Mouse (Mus musculus) left cerebral cortex, postnatal 25 days (tissue): Measurements from ENCODE around the gene Lamp1. TPM values are rescaled to one million over a fixed set of nuclear protein-coding genes. Genes with fewer than 3 reads are reported as not detected.
A peak's percentile ranks its signal among the peaks of the same experiment; 100 is the strongest.
"Not testable (repeated sequence)": the region's sequence is repeated elsewhere in the genome, so short reads cannot be mapped to it uniquely, and the experiment has no call there.

Source experiments
- DNase-seq, 2 experiments: peaks; one replicate each; pipeline ENCODE4 v3.0.0; 2022; ENCODE audit warnings: low spot score in 2 of 2, mixed read lengths in 1 of 2
- intact Hi-C: fragments of 180-260 bp; cut with DNase I; formaldehyde crosslinking; loops from one replicate; pipeline ENCODE4 v1.15.1; 2025
- total RNA-seq, 2 experiments: library from RNA; stranded (reverse); gene quantifications; 2 replicates each; pipeline ENCODE4 v1.2.3; 2021

Gene Lamp1
- total RNA-seq: 100 to 1,000 TPM; 285 to 291 TPM

DNA sequence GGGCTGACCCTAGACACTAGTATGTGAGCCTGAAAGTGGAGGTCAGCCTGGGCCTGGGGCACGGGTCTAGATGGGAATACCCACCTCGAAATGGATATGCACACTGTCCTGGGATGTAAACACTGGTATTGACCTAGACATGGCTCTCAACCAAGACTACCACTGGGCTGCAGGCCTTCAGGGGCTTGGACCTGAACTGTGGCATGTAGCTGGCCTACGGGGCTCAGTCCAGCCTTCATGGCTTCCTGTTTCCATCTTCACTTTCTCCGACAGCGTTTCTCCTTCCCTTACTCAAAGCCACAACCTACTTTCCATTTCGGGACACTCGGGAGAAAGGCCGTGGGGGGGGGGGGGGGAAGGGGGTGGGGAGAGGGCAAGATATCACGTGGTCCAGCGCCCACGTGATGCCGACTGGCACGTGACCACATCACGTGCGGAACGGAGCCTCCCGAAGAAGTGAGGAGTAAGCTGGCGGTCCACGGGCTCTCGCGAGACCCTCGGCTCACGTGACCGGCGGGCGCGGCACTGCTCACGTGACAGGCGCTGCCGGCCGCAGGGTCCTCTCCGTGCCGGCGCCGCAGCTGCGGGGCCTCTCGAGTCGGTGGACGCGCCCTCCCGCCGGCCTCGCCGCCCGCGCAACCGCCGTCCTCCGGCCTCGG, at the start of gene Lamp1:
TSS of gene Lamp1 (plus strand) at position 444 of the 659 bp plus-strand sequence.
- peak; percentile 99 to 100 for DNase-seq
- intact Hi-C loops: no loop called here

DNA sequence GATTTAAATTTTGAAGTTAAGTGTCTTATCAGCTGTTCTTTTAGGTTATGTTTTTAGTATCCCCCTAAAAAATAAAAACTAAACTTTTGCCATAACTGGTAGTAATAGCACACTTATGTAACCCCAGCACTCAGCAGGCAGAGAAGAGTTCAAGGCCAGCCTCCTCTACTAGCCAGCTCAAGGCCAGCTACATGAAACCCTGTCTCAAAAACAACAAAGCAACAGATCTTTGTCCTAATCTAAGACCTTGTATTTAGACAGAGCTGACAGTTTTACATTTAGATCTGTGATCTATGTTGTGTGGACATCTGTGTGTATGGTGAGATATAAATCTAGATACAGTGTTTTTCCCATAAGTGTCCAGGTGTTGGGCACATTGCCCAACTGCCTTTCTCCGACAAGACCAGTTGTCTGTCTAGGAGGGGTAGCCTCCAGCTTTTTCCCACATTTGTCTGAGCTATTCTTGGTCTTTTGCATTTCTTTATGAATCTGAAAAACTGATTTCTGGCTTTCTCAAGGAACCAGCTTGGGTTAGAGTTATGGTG, 49.5 kb upstream of the Lamp1 start:
- DNase-seq: no peak
- intact Hi-C loops: loop anchor here (5.0 to 10.0 kb wide), 2 partner anchors 103 to 215 kb away; no protein-coding TSS in a partner anchor

DNA sequence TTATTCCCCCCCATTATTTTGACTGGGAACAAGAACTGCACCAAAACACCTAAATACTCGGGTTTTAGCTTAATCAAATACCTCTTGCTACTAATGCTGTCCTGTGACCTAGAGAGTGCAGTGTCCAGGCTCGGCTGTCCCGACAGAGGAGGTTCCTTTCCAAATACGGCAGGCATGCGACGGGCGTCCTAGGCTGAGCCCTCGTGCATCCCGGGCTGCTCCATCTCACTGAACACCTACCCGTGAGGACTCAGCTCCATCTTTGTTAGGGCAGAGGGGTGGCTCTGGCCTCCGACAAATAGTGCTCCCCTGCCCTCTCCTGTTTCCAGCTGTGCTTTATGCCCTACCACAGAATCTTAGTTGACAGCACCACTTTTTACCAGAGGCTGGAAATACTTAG, 47.0 kb upstream of the Lamp1 start:
- no peak for DNase-seq
- intact Hi-C loops: no loop called here

DNA sequence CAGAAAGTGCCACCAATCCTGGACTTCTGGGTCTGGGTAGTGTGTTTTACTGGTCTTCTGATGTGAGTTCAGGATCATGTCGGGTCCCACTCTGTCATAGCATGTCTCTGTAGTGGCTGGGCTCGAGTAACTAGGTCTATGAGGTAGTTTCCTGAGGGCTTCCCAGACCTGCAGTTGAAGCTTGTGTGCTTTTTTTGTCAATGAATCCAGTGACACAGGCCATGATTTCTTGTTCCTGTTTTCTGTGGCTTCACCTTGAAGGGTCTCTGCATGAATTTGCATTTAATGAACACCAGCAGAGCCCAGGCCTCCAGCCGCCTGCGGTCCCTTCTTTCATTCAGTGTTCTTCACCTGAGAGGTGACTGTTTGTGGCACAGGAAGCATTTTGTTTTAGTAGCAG, 45.7 kb upstream of the Lamp1 start:
- DNase-seq: no peak
- intact Hi-C loops: no loop called here

DNA sequence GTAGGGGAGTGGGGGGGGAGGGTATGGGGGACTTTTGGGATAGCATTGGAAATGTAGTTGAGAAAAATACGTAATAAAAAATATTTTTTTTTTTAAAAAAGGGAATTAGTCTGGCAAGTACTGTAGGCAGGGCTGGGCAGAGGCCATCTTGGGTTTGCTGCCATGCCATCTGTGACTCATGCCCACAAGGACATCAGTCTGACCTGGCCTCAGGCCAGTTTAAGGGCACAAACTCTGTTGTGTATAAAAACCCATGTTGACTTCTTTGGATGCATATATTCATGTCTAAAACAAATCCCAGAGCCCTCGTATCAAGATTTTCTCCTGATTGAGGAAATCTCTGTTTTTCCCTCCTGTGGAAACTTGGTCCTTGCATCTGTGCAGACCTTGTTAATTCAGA, 41.9 kb upstream of the Lamp1 start:
- DNase-seq: no peak
- intact Hi-C loops: no loop called here

DNA sequence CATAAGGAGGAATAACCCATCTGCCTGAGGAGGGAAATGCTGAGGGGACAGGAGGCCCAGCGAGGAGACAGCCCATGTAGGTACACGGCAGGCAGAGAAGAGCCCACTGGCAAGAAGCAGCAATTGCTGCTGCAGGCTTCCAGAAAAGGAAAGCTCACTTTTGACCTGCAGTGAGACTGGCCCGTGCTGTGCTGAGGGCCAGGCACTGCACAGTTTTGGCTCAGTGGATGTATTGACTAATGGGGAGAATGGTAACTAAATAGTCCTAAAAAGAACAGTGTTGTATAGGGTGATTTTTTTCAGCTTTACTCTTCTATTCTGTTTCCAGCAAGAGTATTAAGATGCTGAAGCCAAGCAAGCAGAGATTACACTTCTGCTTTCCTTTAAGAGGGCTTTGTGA, 40.4 kb upstream of the Lamp1 start:
- no peak for DNase-seq
- intact Hi-C loops: no loop called here

DNA sequence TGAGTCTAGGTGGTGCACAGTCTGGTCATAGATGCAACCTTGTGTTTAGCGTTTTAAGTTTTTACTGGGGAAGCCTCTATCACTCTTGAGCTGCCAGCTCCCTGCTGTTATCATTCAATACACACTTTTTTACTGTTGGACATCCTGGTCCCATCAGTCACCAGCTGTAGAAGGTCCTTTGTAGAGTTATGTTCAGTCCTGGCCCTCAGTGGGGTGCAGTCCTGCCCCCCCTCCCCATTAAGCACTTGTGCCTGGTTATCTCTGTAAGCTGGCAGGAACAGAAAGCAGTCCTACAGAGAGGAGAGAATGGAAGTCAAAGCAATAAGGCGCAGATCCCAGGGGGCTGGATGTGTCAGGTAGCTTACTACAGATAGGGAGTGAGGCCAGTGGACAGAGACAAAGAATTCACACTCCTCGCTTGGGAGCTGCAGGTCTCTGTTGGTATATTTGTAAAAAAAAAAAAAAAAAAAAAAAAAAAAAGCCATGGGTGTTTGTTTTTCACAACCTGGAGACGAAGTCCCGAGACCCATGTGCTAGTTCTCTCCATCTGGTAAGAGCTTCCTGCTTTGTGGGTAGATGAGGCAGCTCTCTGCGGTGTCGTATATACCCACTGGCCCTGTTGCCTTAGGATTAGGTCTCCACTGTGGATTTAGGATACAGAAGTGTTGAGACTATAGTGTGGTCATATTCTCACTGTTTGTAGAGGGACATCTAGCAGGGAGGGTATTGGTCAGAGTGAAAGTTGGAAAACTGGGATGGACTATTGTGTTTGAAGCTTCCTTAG, 37.9 kb upstream of the Lamp1 start:
- intact Hi-C loops: no loop called here

DNA sequence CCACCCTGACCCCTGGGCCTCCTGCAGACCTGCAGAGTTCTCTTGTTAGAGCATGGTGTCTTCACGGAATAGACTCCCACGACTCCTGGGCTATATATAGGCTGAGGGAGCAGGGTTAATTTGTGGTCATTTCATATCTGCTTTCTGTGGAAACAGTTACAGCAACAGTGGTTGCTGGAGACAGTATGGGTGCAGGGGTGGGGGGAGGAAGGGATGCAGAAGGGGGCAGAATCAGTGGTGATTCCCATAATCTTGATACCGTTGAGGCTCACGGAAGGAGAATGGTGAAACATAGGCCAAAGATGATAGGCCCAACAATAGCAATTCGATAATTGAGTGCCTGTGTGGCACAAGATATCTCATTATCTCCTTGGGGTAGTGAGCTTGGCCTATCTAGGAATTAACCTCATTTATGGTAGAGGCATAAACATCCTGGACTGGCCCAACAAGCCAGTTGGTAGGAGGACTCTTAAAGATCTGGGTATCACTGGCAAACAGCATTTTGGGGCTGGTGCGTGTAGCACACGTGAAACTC, 36.0 kb upstream of the Lamp1 start:
- intact Hi-C loops: no loop called here
- no peak for DNase-seq

More for the DNA sequence above, 37.9 kb upstream of the Lamp1 start:
- DNase-seq: no peak

DNA sequence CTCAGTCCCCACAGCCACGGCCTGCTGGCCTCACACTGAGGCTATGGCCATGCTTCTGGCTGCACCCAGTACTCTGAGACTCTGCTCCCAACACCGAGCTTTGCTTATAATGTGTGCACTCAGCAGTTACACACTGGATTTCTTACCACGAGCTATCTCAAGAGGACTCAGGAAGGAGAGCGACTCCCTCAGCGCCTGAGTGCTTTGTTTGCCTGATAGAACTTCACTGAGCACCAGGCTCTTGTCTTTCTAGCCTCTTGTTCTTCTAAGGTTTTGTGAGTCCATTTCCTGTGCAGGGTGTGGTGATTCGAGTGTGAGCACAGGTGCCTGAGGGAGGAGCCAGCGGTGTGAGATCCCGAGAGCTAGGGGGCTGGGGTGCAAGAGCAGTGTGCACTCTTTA, 34.1 kb upstream of the Lamp1 start:
- DNase-seq: no peak
- intact Hi-C loops: no loop called here

DNA sequence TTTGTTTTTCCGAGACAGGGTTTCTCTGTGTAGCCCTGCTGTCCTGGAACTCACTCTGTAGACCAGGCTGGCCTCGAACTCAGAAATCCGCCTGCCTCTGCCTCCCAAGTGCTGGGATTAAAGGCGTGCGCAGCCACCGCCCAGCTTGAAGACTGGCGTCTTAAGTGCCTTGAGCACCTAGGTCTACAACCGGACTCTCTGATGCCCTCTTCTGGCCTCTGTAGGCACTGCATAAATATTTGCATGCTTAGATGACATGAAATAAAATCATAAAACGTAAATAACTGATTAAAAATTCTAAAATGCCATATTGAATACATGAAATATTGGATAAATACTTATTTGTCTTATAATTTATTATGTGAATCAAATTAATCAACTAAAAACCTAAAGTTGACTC, 26.7 kb upstream of the Lamp1 start:
- peak; percentile 41 to 48 for DNase-seq
- intact Hi-C loops: not testable (repeated sequence)

DNA sequence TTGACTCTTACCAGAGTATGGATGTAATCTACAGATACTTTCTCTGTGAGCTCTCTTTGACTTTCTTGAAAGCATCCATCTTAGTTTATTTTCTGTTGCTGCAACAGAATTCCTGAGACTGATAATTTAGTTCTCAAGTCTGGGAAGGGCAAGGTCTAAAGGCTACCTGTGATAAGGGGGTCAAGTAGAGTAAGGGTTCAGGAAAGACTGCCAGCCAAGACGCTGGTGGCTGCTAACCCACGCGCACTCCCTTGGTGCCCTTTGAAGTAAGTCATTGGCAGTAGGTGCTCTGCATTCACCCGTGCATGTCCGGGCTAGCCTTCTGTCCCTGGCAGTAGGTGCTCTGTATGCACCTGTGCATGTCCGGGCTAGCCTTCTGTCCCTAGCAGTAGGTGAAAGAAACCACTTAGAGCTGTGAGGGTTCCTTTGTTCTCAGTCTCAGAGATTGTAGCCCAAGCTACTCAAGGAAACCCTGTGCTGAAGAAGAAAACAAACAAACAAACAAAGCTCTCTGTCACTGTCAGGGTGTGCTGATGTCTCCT, 19.2 kb upstream of the Lamp1 start:
- intact Hi-C loops: no loop called here
- no peak for DNase-seq

DNA sequence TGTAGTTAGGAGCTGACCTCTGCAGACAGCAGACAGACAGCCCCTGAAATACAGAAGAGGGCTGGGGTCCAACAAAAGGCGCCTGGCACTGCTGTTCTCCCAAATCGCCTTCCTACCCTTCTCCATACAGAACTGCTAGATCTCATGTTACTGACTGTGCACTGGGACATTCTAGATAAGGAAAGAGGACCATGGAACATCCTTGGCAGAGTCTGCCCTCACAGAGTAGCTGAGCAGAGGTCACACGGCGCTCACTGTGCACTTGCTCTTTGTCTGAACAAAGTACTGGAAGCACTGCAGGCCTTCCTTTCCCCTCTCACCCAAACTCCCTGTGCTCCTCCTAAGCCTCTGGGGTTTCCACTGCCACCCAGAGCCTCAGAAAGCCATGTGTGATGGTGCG, 17.3 kb upstream of the Lamp1 start:
- intact Hi-C loops: no loop called here
- no peak for DNase-seq

DNA sequence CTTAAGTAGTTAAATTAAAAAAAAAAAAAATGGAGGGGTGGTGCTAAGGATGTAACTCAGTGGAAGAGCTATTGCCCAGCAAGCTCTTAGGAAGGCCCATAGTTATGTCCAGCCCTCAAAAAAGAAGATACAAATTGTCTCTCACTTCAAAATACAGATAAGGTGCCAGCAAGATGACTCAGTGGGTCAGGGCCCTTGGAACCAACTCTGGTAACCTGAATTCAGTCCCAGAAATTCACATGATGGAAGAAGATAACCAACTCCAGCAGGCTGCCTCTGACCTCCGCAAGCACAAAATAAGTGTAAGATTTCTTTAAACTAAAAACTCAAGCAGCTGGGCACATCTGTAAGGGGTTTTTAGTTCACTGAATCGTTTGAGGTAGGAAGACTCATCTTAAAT, 10.5 kb upstream of the Lamp1 start:
- intact Hi-C loops: no loop called here
- no peak for DNase-seq

DNA sequence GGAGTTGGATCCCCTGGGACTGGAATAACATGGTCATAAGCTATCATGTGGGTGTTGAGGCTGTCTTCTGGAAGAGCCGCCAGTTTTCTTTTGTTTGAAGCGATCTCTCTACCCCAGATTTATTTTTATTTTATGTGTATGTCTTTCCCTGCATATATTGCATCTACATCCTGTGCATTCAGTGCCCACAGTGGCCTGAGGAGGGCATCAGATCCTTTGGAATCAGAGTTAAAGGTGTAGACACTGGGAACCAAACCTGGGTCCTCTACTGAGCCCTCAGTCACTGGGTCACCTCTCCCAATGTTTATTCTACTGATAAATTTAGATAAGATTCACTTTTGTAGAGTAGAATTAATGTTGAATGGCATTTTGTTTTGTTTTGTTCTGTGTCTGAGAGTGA, 9.7 kb upstream of the Lamp1 start:
- intact Hi-C loops: no loop called here
- no peak for DNase-seq

DNA sequence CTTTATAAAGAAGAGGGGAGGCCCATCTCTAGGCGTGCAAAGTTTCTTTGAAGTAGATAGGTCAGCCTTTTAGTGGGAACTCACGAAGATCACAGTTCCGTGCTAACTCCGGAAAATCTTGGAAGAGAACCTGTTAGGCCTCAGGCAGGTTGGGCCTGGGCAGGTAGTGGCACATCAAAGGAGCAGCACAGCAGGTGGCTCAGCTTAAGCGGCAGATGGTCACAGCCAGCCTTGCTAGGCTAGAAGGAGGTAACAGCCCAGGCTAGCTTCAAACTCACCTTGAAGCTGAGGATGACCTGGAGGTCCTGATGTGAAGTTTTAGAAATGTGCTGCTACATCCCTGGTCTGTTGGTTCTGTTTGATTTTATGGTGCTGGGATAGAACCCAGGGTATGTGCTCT, 9.1 kb upstream of the Lamp1 start:
- no peak for DNase-seq
- intact Hi-C loops: no loop called here

DNA sequence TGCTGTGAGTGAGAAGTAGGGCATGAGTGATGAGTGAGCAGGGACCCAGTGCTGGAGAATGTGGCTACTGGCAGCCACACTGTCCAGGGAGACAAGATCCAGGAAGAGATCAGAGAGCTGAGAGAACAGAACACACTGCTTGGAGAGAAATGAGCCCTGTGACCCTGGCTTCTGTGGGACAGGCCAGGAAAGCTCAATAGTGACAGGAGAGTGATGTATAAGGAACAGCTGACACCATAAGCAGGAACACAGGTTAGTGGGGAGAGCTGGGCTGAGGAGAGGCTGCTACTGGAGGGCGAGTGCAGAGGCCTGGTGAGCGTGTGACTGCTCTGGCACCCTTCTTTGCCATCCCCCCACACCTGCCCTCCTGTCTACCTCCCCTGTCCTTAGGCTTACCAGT, 8.0 kb upstream of the Lamp1 start:
- intact Hi-C loops: no loop called here
- DNase-seq: no peak

DNA sequence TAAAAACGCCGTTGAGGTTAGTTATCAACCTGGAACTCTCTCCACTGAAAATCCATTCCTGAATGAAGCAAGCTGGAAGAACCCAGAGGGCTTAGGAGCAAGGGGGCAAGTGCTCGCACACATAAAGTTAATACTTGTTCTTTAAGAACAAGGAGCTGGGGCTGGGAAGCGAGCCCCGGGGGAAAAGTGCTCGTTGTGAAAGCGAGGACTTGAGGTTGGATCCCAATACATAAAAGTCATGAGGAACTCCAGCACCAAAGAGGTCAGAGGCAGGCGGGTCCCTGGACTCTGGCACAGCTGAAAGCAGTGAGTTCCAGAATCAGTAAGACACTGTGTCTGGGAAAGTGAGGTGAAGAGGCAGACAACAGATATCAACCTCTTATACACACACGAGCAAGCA, 4.9 kb upstream of the Lamp1 start:
- intact Hi-C loops: no loop called here
- no peak for DNase-seq

DNA sequence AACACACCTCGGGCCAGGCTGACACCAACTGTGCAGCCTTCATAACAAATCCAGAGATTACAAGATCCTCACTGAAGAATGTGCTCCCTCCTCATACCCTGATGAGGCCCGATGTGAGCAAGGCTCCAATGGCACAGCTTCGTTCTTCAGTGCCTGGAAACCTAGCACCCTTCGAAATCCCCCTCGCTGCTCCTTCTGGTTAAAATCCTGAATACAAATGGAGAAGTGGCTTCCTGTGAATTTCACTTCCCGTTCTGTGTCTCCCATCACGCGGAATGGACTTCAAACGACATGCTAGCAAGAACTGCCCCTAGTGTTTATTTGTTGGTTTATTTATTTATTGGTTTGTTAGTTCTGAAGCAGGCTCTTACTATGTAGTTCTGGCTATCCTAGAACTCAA, 3.6 kb upstream of the Lamp1 start:
- intact Hi-C loops: no loop called here
- DNase-seq: no peak

DNA sequence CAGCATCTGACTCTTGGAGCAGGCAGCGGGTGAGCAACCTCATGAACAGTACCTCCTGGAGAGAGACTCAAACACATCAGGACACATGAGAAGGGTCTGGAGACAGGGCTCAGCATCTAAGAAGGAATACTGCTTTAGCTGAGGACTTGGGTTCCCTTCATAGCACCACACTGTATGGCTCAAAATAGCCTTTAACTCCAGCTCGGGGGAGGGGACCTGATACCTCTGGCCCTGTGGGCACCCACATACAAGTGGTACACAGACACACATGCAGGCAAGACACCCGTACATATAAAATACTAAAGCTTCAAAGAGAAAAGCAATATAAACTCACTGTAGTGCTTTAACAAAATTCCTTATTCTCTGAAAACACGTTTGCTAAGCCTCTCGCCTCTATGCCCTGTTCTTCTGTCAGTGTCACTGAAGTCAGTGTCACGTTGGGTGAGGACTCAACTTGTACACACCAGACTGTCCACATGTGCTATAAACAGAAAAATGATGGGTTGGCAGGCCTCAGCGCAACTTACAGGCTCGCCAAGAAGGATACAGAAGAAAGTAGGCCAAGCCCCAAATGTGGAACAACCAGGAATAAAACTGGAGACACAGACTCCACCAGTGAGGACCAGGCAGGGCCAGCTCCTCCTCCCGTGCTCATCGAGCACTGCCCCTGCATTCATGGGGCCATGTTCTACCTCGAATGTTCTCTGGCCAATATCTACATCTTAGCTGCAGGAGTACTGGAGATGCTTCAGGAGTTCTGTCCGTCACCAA, 2.4 kb upstream of the Lamp1 start:
- peak; percentile 34 to 87 for DNase-seq
- intact Hi-C loops: no loop called here

DNA sequence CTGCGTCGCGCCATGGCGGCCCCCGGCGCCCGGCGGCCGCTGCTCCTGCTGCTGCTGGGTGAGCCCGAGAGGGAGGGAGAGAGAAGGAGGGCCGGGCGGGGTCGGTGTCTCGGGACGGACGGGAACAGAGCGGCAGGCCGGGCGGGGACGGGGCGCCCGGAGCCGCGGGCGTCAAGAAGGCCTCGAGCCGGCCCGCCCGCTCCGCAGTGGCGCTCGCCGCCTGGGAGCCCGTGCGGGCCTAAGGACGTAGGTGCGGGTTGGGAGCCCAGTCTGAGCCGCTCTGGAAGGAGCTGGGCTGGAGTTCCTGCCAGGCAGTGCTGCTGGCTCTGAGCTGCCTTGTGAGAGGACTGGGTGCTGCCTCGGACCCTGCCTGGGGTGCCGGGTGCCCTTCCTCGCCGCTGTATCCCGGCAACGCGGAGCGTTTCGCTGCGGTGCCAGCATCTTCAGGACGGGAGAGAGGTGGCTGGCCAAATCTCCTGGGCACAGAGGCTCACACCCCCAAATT, 468 bp downstream of the Lamp1 start:
- DNase-seq: no peak
- intact Hi-C loops: no loop called here
